Mouse (Mus musculus): Measurements from ENCODE around the gene Phf7.

GRCm38 (mm10) chr14:31212499-31212898 is 38.6 kb downstream of the Phf7 start:
- no peak for TF ChIP-seq CTCF (IDR thresholded peaks at IDR 0.05; ENCODE audit: extremely low read depth, insufficient read depth, insufficient read length, insufficient replicate concordance)
- TF ChIP-seq POLR2A (IDR thresholded peaks at IDR 0.05; ENCODE audit: low read depth, low read length): no peak

Data from spleen, adult 2 months (tissue).